Mouse (Mus musculus): ENCODE data around the gene Stx18.

GRCm38 (mm10) chr5:38102945-38103344 lies 64.4 kb downstream of the Stx18 start:
- no peak for TF ChIP-seq CTCF (IDR thresholded peaks at IDR 0.05; ENCODE audit: extremely low read depth, insufficient read depth, insufficient read length, insufficient replicate concordance)
- no peak for TF ChIP-seq POLR2A (IDR thresholded peaks at IDR 0.05; ENCODE audit: low read depth, low read length)

Measured in spleen, adult 2 months (tissue).